Mouse (Mus musculus): Measurements from ENCODE around the gene Zfp423. TPM values are rescaled to one million over a fixed set of nuclear protein-coding genes. Genes with fewer than 3 reads are reported as not detected.
A peak's percentile ranks its signal among the peaks of the same experiment; 100 is the strongest.

Gene Zfp423
- polyA plus RNA-seq, 1 experiment from 2014 or later, result 40.3 TPM

DNA sequence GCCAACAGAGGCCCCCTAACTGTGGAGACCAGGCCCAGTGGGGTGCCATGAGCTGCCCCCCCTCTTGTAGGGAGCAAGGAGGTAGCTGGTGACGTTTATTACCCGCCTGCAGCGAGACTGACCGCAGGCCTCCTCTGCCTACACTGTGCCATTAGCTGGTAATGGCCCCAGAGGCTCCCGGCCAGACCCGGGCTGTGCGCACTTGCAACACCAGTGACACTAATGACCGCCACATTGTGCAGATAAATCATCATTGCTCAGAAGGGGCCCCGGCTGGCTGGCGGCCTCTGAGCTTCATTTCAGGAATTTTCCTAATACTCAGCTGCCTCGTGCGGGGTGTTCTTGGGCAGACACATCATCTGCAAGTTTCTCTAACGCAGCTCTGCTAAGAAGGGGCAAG is 206.7 kb downstream of the Zfp423 start:
- Histone ChIP-seq H3K4me2 (no peak overlapping the region), H3K4me1 (ENCODE audit: control insufficient read depth, insufficient read depth, low read length) (peaks cover 8% of the 10 kb centered on the region), H3K9me3 (ENCODE audit: control insufficient read depth, low read length) (no peaks in the 10 kb centered on the region), H3K9ac (ENCODE audit: low read length) (no peak overlapping the region), H3K36me3 (ENCODE audit: control insufficient read depth, insufficient read depth, low read length) (no peaks in the 10 kb centered on the region), H3K27ac (ENCODE audit: low read depth, low read length) (no peak overlapping the region), H3K27me3 (ENCODE audit: control insufficient read depth, insufficient read depth, low read length) (no peaks in the 10 kb centered on the region), H3K4me3 (ENCODE audit: low read depth, low read length) (no peak overlapping the region)
- 0 out of 2 replicates have a peak, but pooled peaks have one; percentile 30 for ATAC-seq (ENCODE audit: low FRiP score)
- 83% methylated on average over 13 of the region's 13 CpGs for WGBS
- DNase-seq (ENCODE audit: low spot score, missing footprints), result no peak

DNA sequence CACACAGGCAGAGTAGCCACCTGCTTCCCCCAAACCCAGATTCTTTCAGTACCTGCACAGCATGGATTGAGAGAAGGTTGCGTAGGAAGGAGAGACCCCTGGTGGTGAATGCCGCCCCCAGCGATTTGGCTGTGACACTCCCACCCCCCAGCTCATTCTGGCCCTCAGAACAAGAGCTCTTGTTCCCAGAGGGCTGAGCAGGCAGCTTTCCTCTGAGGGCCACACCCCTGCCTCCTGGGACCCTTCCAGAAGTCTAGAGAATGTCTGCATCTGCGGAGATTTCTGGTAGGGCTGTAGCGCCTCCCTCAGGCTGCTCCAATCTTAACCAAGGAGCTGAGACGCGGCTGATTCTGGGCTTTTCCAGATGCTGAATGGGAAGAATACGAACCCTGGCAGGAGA is 211.8 kb downstream of the Zfp423 start:
- Histone ChIP-seq H3K27me3 (ENCODE audit: control insufficient read depth, insufficient read depth, low read length) (no peaks in the 10 kb centered on the region), H3K36me3 (ENCODE audit: control insufficient read depth, insufficient read depth, low read length) (no peaks in the 10 kb centered on the region), H3K27ac (ENCODE audit: low read depth, low read length) (peak overlapping the region; percentile 62), H3K4me3 (ENCODE audit: low read depth, low read length) (no peak overlapping the region), H3K9me3 (ENCODE audit: control insufficient read depth, low read length) (no peaks in the 10 kb centered on the region), H3K9ac (ENCODE audit: low read length) (peak overlapping the region; percentile 31), H3K4me1 (ENCODE audit: control insufficient read depth, insufficient read depth, low read length) (peaks cover 22% of the 10 kb centered on the region), H3K4me2 (no peak overlapping the region)
- 18% methylated on average over 8 of the region's 8 CpGs for WGBS
- DNase-seq (ENCODE audit: low spot score, missing footprints) (peak; percentile 92), ATAC-seq (ENCODE audit: low FRiP score) (peak; percentile 36; the same call in 1 of the 2 replicates)

DNA sequence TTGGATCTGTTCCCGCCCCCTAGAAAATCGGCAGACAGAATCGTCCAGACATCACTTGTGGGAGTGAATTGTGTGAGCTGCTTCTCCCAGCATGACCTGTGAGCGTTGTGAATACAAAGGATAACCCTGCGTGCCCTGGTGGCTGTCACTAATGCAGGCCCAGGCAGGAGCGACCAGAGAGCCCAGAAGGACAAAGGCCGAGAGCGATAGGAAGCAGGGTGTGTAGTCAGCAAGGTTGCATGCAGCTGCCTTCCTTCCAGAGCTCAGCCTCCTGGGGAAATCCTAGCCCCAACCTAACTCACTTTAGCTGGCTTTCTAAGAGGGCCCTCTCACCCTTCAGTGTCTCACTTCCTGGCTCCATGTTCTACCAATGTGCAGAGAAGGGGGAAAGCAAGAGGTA is 212.3 kb downstream of the Zfp423 start:
- Histone ChIP-seq H3K4me2 (no peak overlapping the region), H3K27me3 (ENCODE audit: control insufficient read depth, insufficient read depth, low read length) (no peaks in the 10 kb centered on the region), H3K36me3 (ENCODE audit: control insufficient read depth, insufficient read depth, low read length) (no peaks in the 10 kb centered on the region), H3K27ac (ENCODE audit: low read depth, low read length) (peak overlapping the region; percentile 62), H3K9ac (ENCODE audit: low read length) (peak overlapping the region; percentile 31), H3K4me3 (ENCODE audit: low read depth, low read length) (no peak overlapping the region), H3K9me3 (ENCODE audit: control insufficient read depth, low read length) (no peaks in the 10 kb centered on the region), H3K4me1 (ENCODE audit: control insufficient read depth, insufficient read depth, low read length) (peaks cover 21% of the 10 kb centered on the region)
- 12% methylated on average over 8 of the region's 8 CpGs for WGBS
- DNase-seq (ENCODE audit: low spot score, missing footprints) (no peak), ATAC-seq (ENCODE audit: low FRiP score) (peak; percentile 48; the same call in 1 of the 2 replicates)

DNA sequence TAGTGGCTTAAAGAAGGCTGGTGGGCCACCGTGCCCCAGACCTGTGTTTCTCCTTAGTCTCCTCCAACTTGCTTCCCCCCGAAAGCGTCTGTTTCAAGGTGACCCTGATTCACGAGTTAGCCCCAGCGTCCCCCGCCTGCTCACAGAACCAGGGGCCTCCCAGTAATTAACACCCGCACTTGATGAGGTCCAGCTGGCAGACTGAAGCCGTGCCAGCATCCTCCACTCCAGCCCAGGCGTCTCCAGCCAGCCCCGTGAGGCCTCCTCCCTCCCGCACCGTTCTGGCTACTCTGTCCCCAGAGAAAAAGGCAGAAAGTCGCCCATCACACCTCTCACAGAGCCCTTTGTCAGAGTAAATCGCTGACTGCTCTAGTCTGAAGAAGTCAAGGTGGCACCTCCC is 213.3 kb downstream of the Zfp423 start:
- no peak overlapping the region for H3K4me2 ChIP-seq
- WGBS, result 68% methylated on average over 14 of the region's 14 CpGs
- no peak overlapping the region for H3K4me3 ChIP-seq (ENCODE audit: low read depth, low read length)
- no peaks in the 10 kb centered on the region for H3K36me3 ChIP-seq (ENCODE audit: control insufficient read depth, insufficient read depth, low read length)
- no peak overlapping the region for H3K9ac ChIP-seq (ENCODE audit: low read length)
- H3K27me3 ChIP-seq (ENCODE audit: control insufficient read depth, insufficient read depth, low read length), result no peaks in the 10 kb centered on the region
- H3K4me1 ChIP-seq (ENCODE audit: control insufficient read depth, insufficient read depth, low read length), result peaks cover 21% of the 10 kb centered on the region
- peak overlapping the region; percentile 36 for H3K27ac ChIP-seq (ENCODE audit: low read depth, low read length)
- H3K9me3 ChIP-seq (ENCODE audit: control insufficient read depth, low read length), result no peaks in the 10 kb centered on the region
- DNase-seq (ENCODE audit: low spot score, missing footprints), result no peak
- ATAC-seq (ENCODE audit: low FRiP score), result no peak

DNA sequence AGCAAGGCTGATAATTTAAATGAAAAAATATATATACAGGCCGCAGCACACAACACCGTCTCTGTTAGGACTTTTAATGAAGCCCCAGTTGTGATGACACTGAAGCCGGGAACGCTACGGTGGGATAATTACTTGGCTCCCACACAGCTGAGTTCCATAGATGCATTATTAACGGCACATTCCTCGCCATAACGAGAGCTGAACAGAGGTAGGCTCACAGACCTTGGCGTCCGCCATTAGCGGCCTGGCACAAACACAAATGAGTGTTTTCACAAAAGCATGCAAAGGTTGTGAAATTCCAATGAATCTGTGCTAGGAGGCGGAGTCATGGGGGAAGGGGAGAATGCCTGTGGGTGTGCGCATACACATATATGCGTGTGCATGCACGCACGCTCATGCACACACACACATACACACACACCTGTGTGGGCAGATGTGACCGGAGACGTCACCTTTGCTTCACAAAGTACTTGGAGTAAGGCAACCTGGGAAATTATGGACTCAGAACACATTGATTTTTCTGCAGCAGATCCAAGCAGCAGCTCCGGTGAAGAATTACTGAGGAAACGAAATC is 214.2 kb downstream of the Zfp423 start:
- ATAC-seq (ENCODE audit: low FRiP score) (peak; percentile 22; the same call in 1 of the 2 replicates), DNase-seq (ENCODE audit: low spot score, missing footprints) (no peak)
- Histone ChIP-seq H3K4me3 (ENCODE audit: low read depth, low read length) (no peak overlapping the region), H3K36me3 (ENCODE audit: control insufficient read depth, insufficient read depth, low read length) (no peaks in the 10 kb centered on the region), H3K27ac (ENCODE audit: low read depth, low read length) (peak overlapping the region; percentile 67), H3K9ac (ENCODE audit: low read length) (no peak overlapping the region), H3K9me3 (ENCODE audit: control insufficient read depth, low read length) (no peaks in the 10 kb centered on the region), H3K4me1 (ENCODE audit: control insufficient read depth, insufficient read depth, low read length) (peaks cover 19% of the 10 kb centered on the region), H3K27me3 (ENCODE audit: control insufficient read depth, insufficient read depth, low read length) (no peaks in the 10 kb centered on the region), H3K4me2 (no peak overlapping the region)
- 82% methylated on average over 20 of the region's 20 CpGs for WGBS

DNA sequence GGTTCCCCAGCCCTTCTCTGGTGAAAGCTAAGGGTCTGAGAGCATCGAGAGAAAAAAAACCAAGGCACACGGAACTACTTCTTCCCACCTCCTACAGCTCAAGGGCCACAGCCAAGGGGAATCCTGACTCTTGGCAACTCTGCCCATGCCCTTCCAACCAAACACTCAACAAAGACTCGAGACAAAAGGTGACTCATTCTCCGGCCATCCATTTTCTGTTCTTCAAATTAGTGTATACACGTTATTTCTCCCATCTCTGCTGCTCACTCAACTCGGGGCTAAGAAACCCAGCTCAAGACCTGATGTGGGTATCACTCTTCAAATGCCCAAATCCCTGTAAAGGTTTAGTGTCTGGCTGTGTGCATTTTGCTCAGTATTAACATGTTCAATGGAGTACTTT is 214.8 kb downstream of the Zfp423 start:
- H3K36me3 ChIP-seq (ENCODE audit: control insufficient read depth, insufficient read depth, low read length), result no peaks in the 10 kb centered on the region
- no peak for DNase-seq (ENCODE audit: low spot score, missing footprints)
- H3K4me3 ChIP-seq (ENCODE audit: low read depth, low read length), result no peak overlapping the region
- peak overlapping the region; percentile 67 for H3K27ac ChIP-seq (ENCODE audit: low read depth, low read length)
- WGBS, result 86% methylated on average over 6 of the region's 6 CpGs
- no peaks in the 10 kb centered on the region for H3K9me3 ChIP-seq (ENCODE audit: control insufficient read depth, low read length)
- H3K9ac ChIP-seq (ENCODE audit: low read length), result no peak overlapping the region
- no peak for ATAC-seq (ENCODE audit: low FRiP score)
- H3K4me1 ChIP-seq (ENCODE audit: control insufficient read depth, insufficient read depth, low read length), result peaks cover 19% of the 10 kb centered on the region
- H3K27me3 ChIP-seq (ENCODE audit: control insufficient read depth, insufficient read depth, low read length), result no peaks in the 10 kb centered on the region
- H3K4me2 ChIP-seq, result no peak overlapping the region

DNA sequence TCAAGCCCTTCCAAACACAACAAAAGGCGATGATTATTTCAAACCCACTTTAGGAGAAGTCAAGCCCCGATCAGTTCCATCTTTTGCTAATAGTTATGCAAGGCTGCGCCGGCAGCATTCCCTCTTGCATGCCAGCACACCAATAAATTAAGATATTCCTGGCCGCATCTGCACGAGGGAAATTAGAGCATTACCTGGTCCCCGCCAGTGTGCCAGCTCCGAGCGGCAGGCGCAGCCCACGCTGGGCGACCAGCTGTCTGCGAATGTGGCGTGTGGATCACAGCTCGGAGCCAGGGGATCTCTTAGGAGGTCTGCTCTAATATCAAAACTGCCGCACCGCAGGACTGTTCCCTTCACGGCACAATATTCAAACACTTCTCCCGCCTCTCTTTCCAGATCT is 217.4 kb downstream of the Zfp423 start:
- Histone ChIP-seq H3K4me1 (ENCODE audit: control insufficient read depth, insufficient read depth, low read length) (peaks cover 25% of the 10 kb centered on the region), H3K27ac (ENCODE audit: low read depth, low read length) (no peak overlapping the region)

DNA sequence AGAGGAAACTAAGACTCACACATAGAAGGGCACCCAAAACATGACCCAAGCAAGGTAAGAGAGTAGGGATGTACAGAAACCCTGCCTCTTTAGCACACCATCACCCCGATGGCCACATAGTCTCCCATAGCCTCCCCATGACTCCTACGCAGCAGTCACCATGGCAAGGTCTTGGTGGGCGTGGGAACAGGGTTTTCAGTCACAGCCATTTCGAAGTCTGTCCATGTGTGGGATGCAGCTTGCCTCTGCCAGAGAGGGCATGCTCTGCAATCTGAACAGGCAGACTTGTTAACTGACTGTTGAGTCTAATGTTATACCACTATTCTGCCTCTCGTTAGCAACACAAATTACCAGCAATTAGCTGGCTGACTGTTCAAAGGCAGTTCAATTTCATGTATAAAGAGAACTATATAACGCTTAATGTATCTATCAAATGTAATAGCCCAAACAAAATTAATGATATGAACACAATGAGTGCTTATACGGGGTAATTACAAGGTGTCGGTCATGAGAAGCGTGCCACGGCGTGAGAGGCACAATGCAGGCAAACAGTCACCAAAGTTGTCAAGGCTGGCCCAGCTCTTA is 218.4 kb downstream of the Zfp423 start:
- H3K4me3 ChIP-seq (ENCODE audit: low read depth, low read length), result no peak overlapping the region
- H3K9me3 ChIP-seq (ENCODE audit: control insufficient read depth, low read length), result no peaks in the 10 kb centered on the region
- H3K9ac ChIP-seq (ENCODE audit: low read length), result no peak overlapping the region
- peaks cover 17% of the 10 kb centered on the region for H3K4me1 ChIP-seq (ENCODE audit: control insufficient read depth, insufficient read depth, low read length)
- no peak overlapping the region for H3K4me2 ChIP-seq
- H3K27me3 ChIP-seq (ENCODE audit: control insufficient read depth, insufficient read depth, low read length), result no peaks in the 10 kb centered on the region
- WGBS, result 93% methylated on average over 11 of the region's 11 CpGs
- no peak for ATAC-seq (ENCODE audit: low FRiP score)
- no peak for DNase-seq (ENCODE audit: low spot score, missing footprints)
- H3K27ac ChIP-seq (ENCODE audit: low read depth, low read length), result no peak overlapping the region
- no peaks in the 10 kb centered on the region for H3K36me3 ChIP-seq (ENCODE audit: control insufficient read depth, insufficient read depth, low read length)

More for the DNA sequence above, 217.4 kb downstream of the Zfp423 start:
- no peak for DNase-seq (ENCODE audit: low spot score, missing footprints)
- Histone ChIP-seq H3K27me3 (ENCODE audit: control insufficient read depth, insufficient read depth, low read length) (no peaks in the 10 kb centered on the region), H3K9ac (ENCODE audit: low read length) (no peak overlapping the region), H3K4me2 (no peak overlapping the region), H3K4me3 (ENCODE audit: low read depth, low read length) (no peak overlapping the region), H3K36me3 (ENCODE audit: control insufficient read depth, insufficient read depth, low read length) (no peaks in the 10 kb centered on the region), H3K9me3 (ENCODE audit: control insufficient read depth, low read length) (no peaks in the 10 kb centered on the region)
- no peak for ATAC-seq (ENCODE audit: low FRiP score)
- WGBS, result 94% methylated on average over 19 of the region's 19 CpGs

DNA sequence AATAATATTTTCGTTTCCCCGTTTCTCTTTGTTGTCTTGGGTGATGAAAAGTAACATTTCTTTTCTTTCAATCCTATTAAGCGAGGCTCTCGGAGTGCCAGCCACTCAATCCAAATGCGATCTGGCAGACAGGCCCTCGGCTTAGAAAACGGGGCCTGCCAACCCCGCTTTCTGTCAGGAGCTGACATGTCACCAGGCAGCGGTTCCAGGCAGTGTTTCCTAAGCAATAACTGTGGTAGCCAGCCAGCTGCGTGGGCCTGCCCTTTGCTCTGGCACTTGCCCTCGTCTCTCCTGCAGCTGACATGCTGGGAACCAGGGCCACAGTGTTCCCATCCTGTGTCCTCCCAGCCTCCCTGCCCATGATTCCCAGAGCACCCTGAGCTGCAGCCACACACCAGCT is 221.5 kb downstream of the Zfp423 start:
- Histone ChIP-seq H3K9ac (ENCODE audit: low read length) (0 out of 2 replicates have a peak overlapping the region, but pooled peaks have one; percentile 30), H3K4me2 (no peak overlapping the region), H3K27me3 (ENCODE audit: control insufficient read depth, insufficient read depth, low read length) (no peaks in the 10 kb centered on the region), H3K27ac (ENCODE audit: low read depth, low read length) (peak overlapping the region; percentile 69), H3K4me1 (ENCODE audit: control insufficient read depth, insufficient read depth, low read length) (peaks cover 25% of the 10 kb centered on the region), H3K36me3 (ENCODE audit: control insufficient read depth, insufficient read depth, low read length) (no peaks in the 10 kb centered on the region), H3K4me3 (ENCODE audit: low read depth, low read length) (no peak overlapping the region), H3K9me3 (ENCODE audit: control insufficient read depth, low read length) (no peaks in the 10 kb centered on the region)
- 45% methylated on average over 11 of the region's 11 CpGs for WGBS
- ATAC-seq (ENCODE audit: low FRiP score), result peak; percentile 35; the same call in 1 of the 2 replicates
- no peak for DNase-seq (ENCODE audit: low spot score, missing footprints)

Measured in midbrain, embryonic 11.5 days (tissue).